Mouse (Mus musculus): ENCODE results near the gene Tuft1. TPM values are rescaled to one million over a fixed set of nuclear protein-coding genes. Genes with fewer than 3 reads are reported as not detected.

Gene Tuft1
- polyA plus RNA-seq, 1 experiment from 2014 or later, result 9.0 TPM

DNA sequence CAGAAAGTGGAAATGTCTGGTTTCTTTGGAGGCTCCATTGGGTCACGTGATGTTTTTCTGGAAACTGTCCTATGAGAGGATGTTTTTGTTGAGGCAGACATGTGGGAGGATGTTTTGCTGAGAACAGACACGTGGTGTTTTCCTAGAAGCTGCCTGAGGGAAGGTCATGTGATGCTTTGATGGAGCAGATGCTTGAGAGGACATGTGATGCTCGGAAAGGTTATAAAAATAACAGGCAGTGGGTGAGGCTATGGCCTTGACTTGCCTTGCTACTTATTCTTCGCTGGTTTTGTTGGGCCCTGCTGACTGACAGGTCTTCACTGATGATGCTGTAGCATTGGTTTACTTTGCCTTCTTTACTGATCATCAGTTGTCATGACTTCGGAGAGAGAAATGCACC is 67.6 kb downstream of the Tuft1 start:
- ATAC-seq, result no peak
- H3K9ac ChIP-seq (ENCODE audit: low read depth, low read length), result no peak overlapping the region
- H3K27me3 ChIP-seq (replicated peaks; ENCODE audit: control insufficient read depth, insufficient read depth, low read length), result no peaks in the 10 kb centered on the region

GRCm38 (mm10) chr3:94587962-94588361 is 70.7 kb downstream of the Tuft1 start:
- Histone ChIP-seq H3K9ac (ENCODE audit: low read depth, low read length) (no peak overlapping the region), H3K36me3 (ENCODE audit: control insufficient read depth, insufficient read depth, low read length) (no peaks in the 10 kb centered on the region), H3K4me3 (ENCODE audit: low read length) (no peak overlapping the region), H3K27ac (ENCODE audit: low read depth, low read length) (no peak overlapping the region), H3K27me3 (replicated peaks; ENCODE audit: control insufficient read depth, insufficient read depth, low read length) (no peaks in the 10 kb centered on the region), H3K4me1 (ENCODE audit: control insufficient read depth, insufficient read depth, low read depth, low read length) (no peaks in the 10 kb centered on the region), H3K9me3 (ENCODE audit: control insufficient read depth, low read length) (no peaks in the 10 kb centered on the region), H3K4me2 (ENCODE audit: low read length) (no peak overlapping the region)
- 86% methylated on average over 5 of the region's 5 CpGs for WGBS
- ATAC-seq, result no peak

More for the DNA sequence above, 67.6 kb downstream of the Tuft1 start:
- Histone ChIP-seq H3K27ac (ENCODE audit: low read depth, low read length) (no peak overlapping the region), H3K9me3 (ENCODE audit: control insufficient read depth, low read length) (no peaks in the 10 kb centered on the region; the same call in 1 of the 2 replicates), H3K4me3 (ENCODE audit: low read length) (no peak overlapping the region), H3K4me1 (ENCODE audit: control insufficient read depth, insufficient read depth, low read depth, low read length) (no peaks in the 10 kb centered on the region), H3K4me2 (ENCODE audit: low read length) (no peak overlapping the region), H3K36me3 (ENCODE audit: control insufficient read depth, insufficient read depth, low read length) (no peaks in the 10 kb centered on the region)
- 83% methylated on average over 5 of the region's 5 CpGs for WGBS

- Histone ChIP-seq H3K27ac (ENCODE audit: low read depth, low read length) (no peak overlapping the region), H3K9me3 (ENCODE audit: control insufficient read depth, low read length) (no peaks in the 10 kb centered on the region), H3K4me1 (ENCODE audit: control insufficient read depth, insufficient read depth, low read depth, low read length) (peaks cover 21% of the 10 kb centered on the region), H3K4me2 (ENCODE audit: low read length) (no peak overlapping the region), H3K9ac (ENCODE audit: low read depth, low read length) (no peak overlapping the region), H3K36me3 (ENCODE audit: control insufficient read depth, insufficient read depth, low read length) (no peaks in the 10 kb centered on the region), H3K27me3 (replicated peaks; ENCODE audit: control insufficient read depth, insufficient read depth, low read length) (no peaks in the 10 kb centered on the region), H3K4me3 (ENCODE audit: low read length) (peak overlapping the region; percentile 78; the same call in 1 of the 2 replicates)
- WGBS, result 71% methylated on average over 7 of the region's 7 CpGs
- no peak for ATAC-seq
Measured at GRCm38 (mm10) chr3:94582944-94583343, 75.7 kb downstream of the Tuft1 start.

DNA sequence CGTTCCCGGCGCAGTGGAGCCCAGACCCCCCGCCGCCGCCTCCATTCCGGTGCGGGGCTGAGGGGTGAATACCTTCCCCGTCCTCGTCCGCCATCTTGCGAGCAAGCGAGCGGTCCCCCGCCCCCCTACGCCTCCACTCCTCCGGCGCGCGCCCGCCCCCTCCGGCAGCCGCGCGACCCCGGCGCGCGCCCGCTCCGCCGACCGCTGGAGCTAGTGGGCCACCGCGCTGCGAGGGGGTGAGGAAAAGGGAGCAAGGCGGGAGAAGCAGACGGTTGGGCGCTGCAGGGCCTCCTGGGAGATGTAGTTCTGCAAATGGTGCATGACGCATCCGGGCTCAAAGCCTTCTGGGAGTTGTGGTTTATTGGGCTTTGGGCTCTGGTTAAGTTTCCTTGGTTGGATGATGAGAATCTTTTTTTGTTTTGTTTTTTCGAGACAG is 76.2 kb downstream of the Tuft1 start, which contains the start of gene Snx27:
TSS of gene Snx27 (minus strand) at position 261 of the 436 bp plus-strand sequence.
- no peaks in the 10 kb centered on the region for H3K36me3 ChIP-seq (ENCODE audit: control insufficient read depth, insufficient read depth, low read length)
- H3K4me3 ChIP-seq (ENCODE audit: low read length), result peak within 1 kb of the TSS; percentile 78
- peaks cover 21% of the 10 kb centered on the region for H3K4me1 ChIP-seq (ENCODE audit: control insufficient read depth, insufficient read depth, low read depth, low read length)
- H3K9me3 ChIP-seq (ENCODE audit: control insufficient read depth, low read length), result no peaks in the 10 kb centered on the region
- peak within 1 kb of the TSS; percentile 94 for H3K27ac ChIP-seq (ENCODE audit: low read depth, low read length)
- peak; percentile 98 for ATAC-seq
- WGBS, result 1% methylated on average over 21 of the region's 42 CpGs
- no peaks in the 10 kb centered on the region for H3K27me3 ChIP-seq (replicated peaks; ENCODE audit: control insufficient read depth, insufficient read depth, low read length)
- peak within 1 kb of the TSS; percentile 96 for H3K9ac ChIP-seq (ENCODE audit: low read depth, low read length)
- peak within 1 kb of the TSS; percentile 86 for H3K4me2 ChIP-seq (ENCODE audit: low read length)

- peak overlapping the region; percentile 78 for H3K4me3 ChIP-seq (ENCODE audit: low read length)
- ATAC-seq, result peak; percentile 83
- H3K9me3 ChIP-seq (ENCODE audit: control insufficient read depth, low read length), result no peaks in the 10 kb centered on the region
- H3K4me2 ChIP-seq (ENCODE audit: low read length), result peak overlapping the region; percentile 86
- peaks cover 21% of the 10 kb centered on the region for H3K4me1 ChIP-seq (ENCODE audit: control insufficient read depth, insufficient read depth, low read depth, low read length)
- H3K36me3 ChIP-seq (ENCODE audit: control insufficient read depth, insufficient read depth, low read length), result no peaks in the 10 kb centered on the region
- H3K27me3 ChIP-seq (replicated peaks; ENCODE audit: control insufficient read depth, insufficient read depth, low read length), result no peaks in the 10 kb centered on the region
- WGBS, result 0% methylated on average over 32 of the region's 48 CpGs
- H3K9ac ChIP-seq (ENCODE audit: low read depth, low read length), result peak overlapping the region; percentile 96
- peak overlapping the region; percentile 94 for H3K27ac ChIP-seq (ENCODE audit: low read depth, low read length)
Measured at GRCm38 (mm10) chr3:94581793-94582455, 76.7 kb downstream of the Tuft1 start.

GRCm38 (mm10) chr3:94581138-94581780 is 77.4 kb downstream of the Tuft1 start:
- Histone ChIP-seq H3K36me3 (ENCODE audit: control insufficient read depth, insufficient read depth, low read length) (no peaks in the 10 kb centered on the region), H3K4me1 (ENCODE audit: control insufficient read depth, insufficient read depth, low read depth, low read length) (peaks cover 21% of the 10 kb centered on the region), H3K27ac (ENCODE audit: low read depth, low read length) (peak overlapping the region; percentile 94), H3K27me3 (replicated peaks; ENCODE audit: control insufficient read depth, insufficient read depth, low read length) (no peaks in the 10 kb centered on the region), H3K9me3 (ENCODE audit: control insufficient read depth, low read length) (no peaks in the 10 kb centered on the region), H3K9ac (ENCODE audit: low read depth, low read length) (peak overlapping the region; percentile 96), H3K4me3 (ENCODE audit: low read length) (peak overlapping the region; percentile 78), H3K4me2 (ENCODE audit: low read length) (peak overlapping the region; percentile 86)
- ATAC-seq, result no peak
- WGBS, result 1% methylated on average over 16 of the region's 16 CpGs

DNA sequence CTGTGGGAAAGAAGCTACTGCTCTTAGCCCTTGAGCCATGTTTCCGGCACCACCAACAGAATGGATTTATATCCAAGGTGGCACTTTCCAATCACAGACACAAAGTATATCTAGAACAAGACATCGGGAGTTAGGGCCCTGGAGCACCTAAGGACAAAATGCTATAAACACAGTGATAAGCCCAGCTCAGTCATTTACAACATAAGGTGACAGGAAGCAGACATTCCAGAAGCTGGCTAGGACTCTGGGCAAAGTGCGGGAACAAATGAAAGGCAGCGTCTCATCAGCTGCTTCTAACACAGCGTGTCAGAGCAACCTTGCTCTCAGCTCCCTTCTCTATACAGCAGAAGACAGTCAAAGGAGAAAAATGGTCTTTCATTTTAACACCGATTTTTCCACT is 84.2 kb downstream of the Tuft1 start:
- Histone ChIP-seq H3K4me3 (ENCODE audit: low read length) (no peak overlapping the region), H3K4me2 (ENCODE audit: low read length) (no peak overlapping the region), H3K4me1 (ENCODE audit: control insufficient read depth, insufficient read depth, low read depth, low read length) (peaks cover 8% of the 10 kb centered on the region), H3K27ac (ENCODE audit: low read depth, low read length) (no peak overlapping the region), H3K9me3 (ENCODE audit: control insufficient read depth, low read length) (no peaks in the 10 kb centered on the region), H3K9ac (ENCODE audit: low read depth, low read length) (no peak overlapping the region), H3K27me3 (replicated peaks; ENCODE audit: control insufficient read depth, insufficient read depth, low read length) (no peaks in the 10 kb centered on the region), H3K36me3 (ENCODE audit: control insufficient read depth, insufficient read depth, low read length) (no peaks in the 10 kb centered on the region)
- no peak for ATAC-seq
- WGBS, result 79% methylated on average over 6 of the region's 6 CpGs

- no peaks in the 10 kb centered on the region for H3K27me3 ChIP-seq (replicated peaks; ENCODE audit: control insufficient read depth, insufficient read depth, low read length)
- H3K36me3 ChIP-seq (ENCODE audit: control insufficient read depth, insufficient read depth, low read length), result no peaks in the 10 kb centered on the region
- no peak overlapping the region for H3K4me3 ChIP-seq (ENCODE audit: low read length)
- no peaks in the 10 kb centered on the region for H3K9me3 ChIP-seq (ENCODE audit: control insufficient read depth, low read length)
- no peak overlapping the region for H3K27ac ChIP-seq (ENCODE audit: low read depth, low read length)
- no peak overlapping the region for H3K4me2 ChIP-seq (ENCODE audit: low read length)
- no peaks in the 10 kb centered on the region for H3K4me1 ChIP-seq (ENCODE audit: control insufficient read depth, insufficient read depth, low read depth, low read length)
- ATAC-seq, result no peak
- 40% methylated on average over 2 of the region's 2 CpGs for WGBS
- no peak overlapping the region for H3K9ac ChIP-seq (ENCODE audit: low read depth, low read length)
Measured at GRCm38 (mm10) chr3:94567242-94567641, 91.4 kb downstream of the Tuft1 start.

- no peak overlapping the region for H3K27ac ChIP-seq (ENCODE audit: low read depth, low read length)
- no peak overlapping the region for H3K9ac ChIP-seq (ENCODE audit: low read depth, low read length)
- no peaks in the 10 kb centered on the region for H3K27me3 ChIP-seq (replicated peaks; ENCODE audit: control insufficient read depth, insufficient read depth, low read length)
- no peak overlapping the region for H3K4me2 ChIP-seq (ENCODE audit: low read length)
- ATAC-seq, result no peak
- H3K4me3 ChIP-seq (ENCODE audit: low read length), result no peak overlapping the region
- no peaks in the 10 kb centered on the region for H3K9me3 ChIP-seq (ENCODE audit: control insufficient read depth, low read length)
- WGBS, result 84% methylated on average over 2 of the region's 2 CpGs
- no peaks in the 10 kb centered on the region for H3K4me1 ChIP-seq (ENCODE audit: control insufficient read depth, insufficient read depth, low read depth, low read length)
- no peaks in the 10 kb centered on the region for H3K36me3 ChIP-seq (ENCODE audit: control insufficient read depth, insufficient read depth, low read length)
Measured at GRCm38 (mm10) chr3:94565557-94565956, 93.1 kb downstream of the Tuft1 start.

Measured in hindbrain, embryonic 16.5 days (tissue).